Comparison of ENCODE assay signal across 9 mouse cellular contexts in the genomic region with DNA sequence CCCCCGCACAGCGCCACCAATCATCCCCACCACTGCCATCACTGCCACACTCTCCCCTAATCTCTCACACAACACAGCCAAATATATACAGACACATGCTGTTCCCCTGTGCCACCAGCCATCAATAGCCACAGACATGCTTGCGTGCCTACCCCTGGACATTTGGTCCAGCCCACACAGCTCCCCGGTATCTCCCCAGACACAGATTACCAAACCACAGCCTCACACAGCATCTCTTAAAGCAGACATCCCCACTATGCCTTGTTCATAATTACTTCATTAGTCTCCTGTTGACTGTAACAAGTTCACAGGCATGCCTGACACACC. TPM values are rescaled to one million over a fixed set of nuclear protein-coding genes. Genes with fewer than 3 reads are reported as not detected.
DNase-seq lines count a peak whose midpoint lies in the region; ATAC-seq and TF ChIP-seq lines count a peak whose summit lies in the region.
"Had no signal": no experiment of that assay in that cellular context is flagged by ENCODE, and none has a peak within 500 bp of the region (broad histone marks: within the 10 kb centered on the region; RNA-seq: fewer than 3 reads in every experiment).

No protein-coding gene starts in this region.

- H3K27me3 ChIP-seq in heart, embryonic 11.5 days (ENCODE audit: control insufficient read depth, insufficient read depth, low read length), result no peaks in the 10 kb centered on the region
- H3K27me3 ChIP-seq in neural tube, embryonic 13.5 days, result peaks cover 8% of the 10 kb centered on the region; the same call in 1 of the 2 replicates
- H3K27me3 ChIP-seq in intestine, postnatal 0 days (replicated peaks; ENCODE audit: control insufficient read depth, insufficient read depth, low read length), result no peaks in the 10 kb centered on the region
- no peaks in the 10 kb centered on the region for H3K27me3 ChIP-seq in stomach, postnatal 0 days (ENCODE audit: control insufficient read depth, insufficient read depth, low read length)

- H3K4me1 ChIP-seq in heart, embryonic 11.5 days (ENCODE audit: control insufficient read depth, insufficient read depth, low read length), result peaks cover 81% of the 10 kb centered on the region
- H3K4me1 ChIP-seq in neural tube, embryonic 13.5 days (replicated peaks), result peaks cover 78% of the 10 kb centered on the region
- H3K4me1 ChIP-seq in intestine, postnatal 0 days (replicated peaks; ENCODE audit: control insufficient read depth, insufficient read depth, low read length), result peaks cover 24% of the 10 kb centered on the region
- H3K4me1 ChIP-seq in stomach, postnatal 0 days (replicated peaks; ENCODE audit: control insufficient read depth, insufficient read depth), result peaks cover 32% of the 10 kb centered on the region

- no peak for TF ChIP-seq EP300 in stomach, postnatal 0 days (optimal IDR thresholded peaks at IDR 0.05)

- ATAC-seq in heart, embryonic 11.5 days (replicated peaks; ENCODE audit: insufficient number of reproducible peaks, low FRiP score, low TSS enrichment), result no peak
- ATAC-seq in neural tube, embryonic 13.5 days (ENCODE audit: low read depth), result no peak
- no peak for ATAC-seq in intestine, postnatal 0 days
- ATAC-seq in stomach, postnatal 0 days (ENCODE audit: low FRiP score, low TSS enrichment), result no peak

- no peak overlapping the region for H3K9ac ChIP-seq in heart, embryonic 11.5 days (ENCODE audit: low read depth, low read length)
- H3K9ac ChIP-seq in neural tube, embryonic 13.5 days, result 0 out of 2 replicates have a peak overlapping the region, but pooled peaks have one; percentile 50
- no peak overlapping the region for H3K9ac ChIP-seq in intestine, postnatal 0 days (ENCODE audit: low read depth, low read length)
- H3K9ac ChIP-seq in stomach, postnatal 0 days (ENCODE audit: low read length), result no peak overlapping the region

- H3K36me3 ChIP-seq in heart, embryonic 11.5 days (ENCODE audit: control insufficient read depth, insufficient read depth, low read length), result no peaks in the 10 kb centered on the region
- no peaks in the 10 kb centered on the region for H3K36me3 ChIP-seq in neural tube, embryonic 13.5 days
- H3K36me3 ChIP-seq in intestine, postnatal 0 days (ENCODE audit: control insufficient read depth, insufficient read depth), result no peaks in the 10 kb centered on the region
- H3K36me3 ChIP-seq in stomach, postnatal 0 days (ENCODE audit: control insufficient read depth, insufficient read depth, low read length), result no peaks in the 10 kb centered on the region

- WGBS in heart, embryonic 11.5 days (ENCODE audit: insufficient replicate concordance), result 58% methylated on average over 4 of the region's 4 CpGs
- 70% methylated on average over 4 of the region's 4 CpGs for WGBS in neural tube, embryonic 13.5 days
- WGBS in intestine, postnatal 0 days, result 76% methylated on average over 4 of the region's 4 CpGs
- WGBS in stomach, postnatal 0 days, result 56% methylated on average over 4 of the region's 4 CpGs

- intact Hi-C loops in heart, postnatal 36 days (cut with DNase I), result loop anchor here (5.0 kb wide), 1 partner anchor 34 kb away; no protein-coding TSS in a partner anchor

- TF ChIP-seq CTCF in intestine, postnatal 0 days (IDR thresholded peaks at IDR 0.05; ENCODE audit: low read depth), result no peak
- TF ChIP-seq CTCF in stomach, postnatal 0 days (IDR thresholded peaks at IDR 0.05; ENCODE audit: low read depth), result no peak

- H3K27ac ChIP-seq in heart, embryonic 11.5 days (ENCODE audit: low read depth, low read length), result peak overlapping the region; percentile 86
- peak overlapping the region; percentile 92 for H3K27ac ChIP-seq in neural tube, embryonic 13.5 days (replicated peaks)
- H3K27ac ChIP-seq in intestine, postnatal 0 days (ENCODE audit: low read depth, low read length), result peak overlapping the region; percentile 66; the same call in 1 of the 2 replicates
- H3K27ac ChIP-seq in stomach, postnatal 0 days (replicated peaks), result peak overlapping the region; percentile 92

- 0 out of 2 replicates have a peak overlapping the region, but pooled peaks have one; percentile 15 for H3K4me2 ChIP-seq in heart, embryonic 11.5 days
- no peak overlapping the region for H3K4me2 ChIP-seq in neural tube, embryonic 13.5 days
- H3K4me2 ChIP-seq in intestine, postnatal 0 days (replicated peaks; ENCODE audit: low read depth), result no peak overlapping the region
- H3K4me2 ChIP-seq in stomach, postnatal 0 days (replicated peaks; ENCODE audit: low read depth), result no peak overlapping the region

- no peaks in the 10 kb centered on the region for H3K9me3 ChIP-seq in heart, embryonic 11.5 days (replicated peaks; ENCODE audit: control insufficient read depth, low read length)
- no peaks in the 10 kb centered on the region for H3K9me3 ChIP-seq in neural tube, embryonic 13.5 days
- no peaks in the 10 kb centered on the region for H3K9me3 ChIP-seq in intestine, postnatal 0 days (ENCODE audit: control insufficient read depth)
- H3K9me3 ChIP-seq in stomach, postnatal 0 days (ENCODE audit: control insufficient read depth, low read length), result no peaks in the 10 kb centered on the region

- H3K4me3 ChIP-seq in heart, embryonic 11.5 days (ENCODE audit: low read depth, low read length), result no peak overlapping the region
- no peak overlapping the region for H3K4me3 ChIP-seq in neural tube, embryonic 13.5 days
- no peak overlapping the region for H3K4me3 ChIP-seq in intestine, postnatal 0 days (ENCODE audit: low read depth, low read length)
- H3K4me3 ChIP-seq in stomach, postnatal 0 days (ENCODE audit: low read depth, low read length), result no peak overlapping the region

- no peak for DNase-seq in heart, postnatal 36 days
- no peak for DNase-seq in neural tube, embryonic 10.5 days (ENCODE audit: extremely low spot score, low spot score)
- no peak for DNase-seq in stomach, postnatal 0 days (ENCODE audit: low spot score)
- no peak for DNase-seq in embryo, embryonic 11 days
- DNase-seq in B cell, adult 2 months, result no peak
- DNase-seq: adrenal gland, postnatal 25 days had no signal

RNA-seq across cellular contexts. Expression of a gene that starts 38.9 kb away (rescaled TPM):
- polyA plus RNA-seq in heart, embryonic 11.5 days (2014; fragmentation: Nextera tagmentation; extraction: Ambion mirVana), result 37.3 and 55.8 TPM in 2 replicates
- 10 to 100 TPM; 81.4 to 89.2 TPM for total RNA-seq in heart, postnatal 36 days (2021)
- 34.0 and 36.5 TPM in 2 replicates for polyA plus RNA-seq in neural tube, embryonic 13.5 days (2015; fragmentation: Nextera tagmentation; extraction: Ambion mirVana)
- polyA plus RNA-seq in intestine, postnatal 0 days (2015; fragmentation: Nextera tagmentation; extraction: Ambion mirVana), result 64.6 and 68.4 TPM in 2 replicates
- polyA plus RNA-seq in stomach, postnatal 0 days (2015; fragmentation: Nextera tagmentation; extraction: Ambion mirVana), result 71.4 and 84.2 TPM in 2 replicates
